ENCODE assay signal across 26 mouse cellular contexts in genomic region chr15:4821824-4822223, GRCm38 (mm10).
DNase-seq lines count a peak whose midpoint lies in the region; ATAC-seq and TF ChIP-seq lines count a peak whose summit lies in the region.
"Had no signal": no experiment of that assay in that cellular context is flagged by ENCODE, and none has a peak within 500 bp of the region (broad histone marks: within the 10 kb centered on the region; RNA-seq: fewer than 3 reads in every experiment).

No protein-coding gene starts in this region.

- peak; percentile 80 for DNase-seq in heart, adult 11 months
- no peak for DNase-seq in heart, postnatal 36 days
- DNase-seq in lung, adult 2 months = no peak
- no peak for DNase-seq in lung, postnatal 0 days (ENCODE audit: low spot score)
- no peak for DNase-seq in adrenal gland, adult 2 months
- DNase-seq: adrenal gland, adult 8-10 months; adrenal gland, postnatal 14 days; adrenal gland, postnatal 36 days; B cell, adult 2 months; cerebellum, adult 11 months; cerebellum, adult 18-20 months; cerebellum, adult 8-10 months; cerebellum, adult 9-11 months; cerebellum, postnatal 14 days; cerebellum, postnatal 36 days; forebrain, postnatal 0 days had no signal

- H3K27ac ChIP-seq in lung, postnatal 0 days (ENCODE audit: low read length) = no peak overlapping the region
- H3K27ac ChIP-seq: embryonic facial prominence, embryonic 10.5 days; embryonic facial prominence, embryonic 12.5 days; forebrain, embryonic 13.5 days; forebrain, embryonic 15.5 days had no signal

- TF ChIP-seq CTCF in lung, adult 2 months (IDR thresholded peaks at IDR 0.05; ENCODE audit: insufficient read depth, low read length) = no peak
- TF ChIP-seq CTCF in lung, postnatal 0 days (IDR thresholded peaks at IDR 0.05) = no peak

- no peak overlapping the region for H3K4me3 ChIP-seq in lung, adult 2 months (replicated peaks; ENCODE audit: extremely low read depth, low read depth, low read length)
- H3K4me3 ChIP-seq in lung, postnatal 0 days (ENCODE audit: low read depth, low read length) = no peak overlapping the region
- H3K4me3 ChIP-seq: embryonic facial prominence, embryonic 10.5 days; embryonic facial prominence, embryonic 12.5 days; forebrain, embryonic 13.5 days; forebrain, embryonic 15.5 days had no signal

- intact Hi-C loops in heart, postnatal 36 days (cut with DNase I) = no loop called here

- no peaks in the 10 kb centered on the region for H3K27me3 ChIP-seq in lung, postnatal 0 days (replicated peaks; ENCODE audit: insufficient read depth, low read length)
- H3K27me3 ChIP-seq: embryonic facial prominence, embryonic 12.5 days; forebrain, embryonic 13.5 days; forebrain, embryonic 15.5 days had no signal

- 0 out of 2 replicates have a peak, but pooled peaks have one; percentile 37 for ATAC-seq in common myeloid progenitor, adult 5-6 weeks (replicated peaks; ENCODE audit: low read depth, poor library complexity, severe bottlenecking)
- peak; percentile 52 to 54 for ATAC-seq in hematopoietic stem cell, adult 5-6 weeks (replicated peaks in 1 of 2; ENCODE audit: insufficient read depth in 1 of 2, low FRiP score in 2 of 2, low TSS enrichment in 1 of 2, low read depth in 1 of 2, poor library complexity in 2 of 2, severe bottlenecking in 2 of 2)
- ATAC-seq in megakaryocyte progenitor cell, adult 5-6 weeks (replicated peaks; ENCODE audit: poor library complexity) = peak; percentile 66
- no peak for ATAC-seq in lung, postnatal 0 days
- ATAC-seq: activated CD4-positive, CD25-positive, alpha-beta regulatory T cell, adult 4 months; CD4-positive, CD25-positive, alpha-beta regulatory T cell, adult 4 months; forebrain, embryonic 13.5 days; forebrain, embryonic 15.5 days; forebrain, postnatal 0 days; Patski had no signal

- no peaks in the 10 kb centered on the region for H3K36me3 ChIP-seq in lung, postnatal 0 days (ENCODE audit: insufficient read depth, low read length)
- H3K36me3 ChIP-seq: embryonic facial prominence, embryonic 10.5 days; embryonic facial prominence, embryonic 12.5 days; forebrain, embryonic 15.5 days had no signal

- H3K4me2 ChIP-seq in lung, postnatal 0 days (replicated peaks; ENCODE audit: low read depth, low read length) = no peak overlapping the region
- H3K4me2 ChIP-seq: embryonic facial prominence, embryonic 12.5 days; forebrain, embryonic 13.5 days; forebrain, embryonic 15.5 days had no signal

- no peak overlapping the region for H3K9ac ChIP-seq in lung, postnatal 0 days (replicated peaks; ENCODE audit: low read depth)
- H3K9ac ChIP-seq: embryonic facial prominence, embryonic 12.5 days; forebrain, embryonic 13.5 days; forebrain, embryonic 15.5 days; forebrain, postnatal 0 days had no signal

- no peaks in the 10 kb centered on the region for H3K9me3 ChIP-seq in lung, postnatal 0 days (ENCODE audit: low read length)
- H3K9me3 ChIP-seq: embryonic facial prominence, embryonic 10.5 days; embryonic facial prominence, embryonic 12.5 days; forebrain, embryonic 13.5 days; forebrain, embryonic 15.5 days had no signal

- no peak for TF ChIP-seq POLR2A in lung, adult 2 months (IDR thresholded peaks at IDR 0.05; ENCODE audit: borderline replicate concordance, extremely low read depth, low read depth, low read length)

- H3K4me1 ChIP-seq in lung, adult 2 months (ENCODE audit: control insufficient read depth, insufficient read depth, low read length) = no peaks in the 10 kb centered on the region
- no peaks in the 10 kb centered on the region for H3K4me1 ChIP-seq in lung, postnatal 0 days (ENCODE audit: insufficient read depth, low read depth, low read length)
- H3K4me1 ChIP-seq: embryonic facial prominence, embryonic 10.5 days; embryonic facial prominence, embryonic 12.5 days; forebrain, embryonic 13.5 days; forebrain, embryonic 15.5 days had no signal

- TF ChIP-seq EP300 in lung, postnatal 0 days (IDR thresholded peaks at IDR 0.05) = no peak

- WGBS in lung, adult 2 months = 81% methylated on average over 8 of the region's 8 CpGs
- WGBS in lung, postnatal 0 days = 85% methylated on average over 8 of the region's 8 CpGs
